In genomic region chr5:135175086-135175485, GRCm38 (mm10) we compare ENCODE assay signal across 25 mouse cellular contexts. TPM values are rescaled to one million over a fixed set of nuclear protein-coding genes. Genes with fewer than 3 reads are reported as not detected.
DNase-seq lines count a peak whose midpoint lies in the region; ATAC-seq and TF ChIP-seq lines count a peak whose summit lies in the region.
"Had no signal": no experiment of that assay in that cellular context is flagged by ENCODE, and none has a peak within 500 bp of the region (broad histone marks: within the 10 kb centered on the region; RNA-seq: fewer than 3 reads in every experiment).

No protein-coding gene starts in this region.

- DNase-seq in hindbrain, postnatal 0 days (ENCODE audit: low spot score): no peak
- no peak for DNase-seq in midbrain, postnatal 0 days (ENCODE audit: low spot score)
- DNase-seq in midbrain, embryonic 14.5 days: no peak
- DNase-seq in ES-CJ7 (ENCODE audit: low read depth, low spot score) (peak; percentile 57), ZHBTc4 (ENCODE audit: low read depth, low spot score) (peak; percentile 43)
- no peak for DNase-seq in T-cell, adult 2 months (ENCODE audit: low spot score)
- no peak for DNase-seq in right cerebral cortex, postnatal 14 days
- DNase-seq: adrenal gland, adult 8-10 months; adrenal gland, postnatal 25 days; cerebellum, adult 8-10 months; cerebellum, postnatal 10 days; cerebellum, postnatal 36 days; gastrocnemius, postnatal 25 days; heart, adult 18-20 months had no signal

- ATAC-seq in hindbrain, embryonic 12.5 days (ENCODE audit: low FRiP score): no peak
- ATAC-seq in hindbrain, postnatal 0 days: no peak
- no peak for ATAC-seq in midbrain, postnatal 0 days (ENCODE audit: low FRiP score)
- no peak for ATAC-seq in midbrain, embryonic 14.5 days (ENCODE audit: low FRiP score, low TSS enrichment)
- ATAC-seq: activated CD4-positive, CD25-positive, alpha-beta regulatory T cell, adult 4 months; CD4-positive, CD25-positive, alpha-beta regulatory T cell, adult 4 months; forebrain, embryonic 13.5 days; forebrain, embryonic 16.5 days; hindbrain, embryonic 16.5 days; inflammation-experienced regulatory T-cells, adult 6 months; intestine, embryonic 16.5 days had no signal

- no peak overlapping the region for H3K27ac ChIP-seq in hindbrain, embryonic 12.5 days
- no peak overlapping the region for H3K27ac ChIP-seq in hindbrain, postnatal 0 days
- H3K27ac ChIP-seq in midbrain, postnatal 0 days (ENCODE audit: low read depth, low read length): no peak overlapping the region
- H3K27ac ChIP-seq in midbrain, embryonic 14.5 days (replicated peaks; ENCODE audit: low read depth, low read length): no peak overlapping the region
- H3K27ac ChIP-seq: forebrain, embryonic 10.5 days; forebrain, embryonic 13.5 days; hindbrain, embryonic 13.5 days had no signal

- no peaks in the 10 kb centered on the region for H3K27me3 ChIP-seq in hindbrain, embryonic 12.5 days
- H3K27me3 ChIP-seq in hindbrain, postnatal 0 days (ENCODE audit: insufficient read depth, low read length): no peaks in the 10 kb centered on the region
- no peaks in the 10 kb centered on the region for H3K27me3 ChIP-seq in midbrain, postnatal 0 days (ENCODE audit: insufficient read depth, low read length)
- H3K27me3 ChIP-seq in midbrain, embryonic 14.5 days (ENCODE audit: control insufficient read depth, insufficient read depth, low read length): no peaks in the 10 kb centered on the region
- H3K27me3 ChIP-seq: forebrain, embryonic 13.5 days; hindbrain, embryonic 13.5 days had no signal

- H3K4me1 ChIP-seq in hindbrain, embryonic 12.5 days: peaks cover 3% of the 10 kb centered on the region; the same call in 1 of the 2 replicates
- no peaks in the 10 kb centered on the region for H3K4me1 ChIP-seq in hindbrain, postnatal 0 days (ENCODE audit: insufficient read depth, low read length)
- no peaks in the 10 kb centered on the region for H3K4me1 ChIP-seq in midbrain, postnatal 0 days (ENCODE audit: insufficient read depth, low read length)
- H3K4me1 ChIP-seq in midbrain, embryonic 14.5 days (ENCODE audit: control insufficient read depth, insufficient read depth, low read length): no peaks in the 10 kb centered on the region

- H3K9me3 ChIP-seq in hindbrain, embryonic 12.5 days (replicated peaks): no peaks in the 10 kb centered on the region
- H3K9me3 ChIP-seq in hindbrain, postnatal 0 days (ENCODE audit: low read length): no peaks in the 10 kb centered on the region
- no peaks in the 10 kb centered on the region for H3K9me3 ChIP-seq in midbrain, postnatal 0 days (ENCODE audit: low read length)
- no peaks in the 10 kb centered on the region for H3K9me3 ChIP-seq in midbrain, embryonic 14.5 days (ENCODE audit: control insufficient read depth, low read length)
- H3K9me3 ChIP-seq: forebrain, embryonic 10.5 days; forebrain, embryonic 13.5 days; hindbrain, embryonic 13.5 days had no signal

- peaks cover 80% of the 10 kb centered on the region for H3K36me3 ChIP-seq in hindbrain, embryonic 12.5 days
- H3K36me3 ChIP-seq in hindbrain, postnatal 0 days (ENCODE audit: insufficient read depth, low read length): peaks cover 50% of the 10 kb centered on the region
- peaks cover 49% of the 10 kb centered on the region for H3K36me3 ChIP-seq in midbrain, postnatal 0 days (ENCODE audit: insufficient read depth, low read length)
- peaks cover 77% of the 10 kb centered on the region for H3K36me3 ChIP-seq in midbrain, embryonic 14.5 days (ENCODE audit: control insufficient read depth, insufficient read depth, low read length)

- no peak overlapping the region for H3K4me2 ChIP-seq in hindbrain, embryonic 12.5 days (replicated peaks)
- H3K4me2 ChIP-seq in hindbrain, postnatal 0 days (ENCODE audit: low read depth, low read length): no peak overlapping the region
- H3K4me2 ChIP-seq in midbrain, postnatal 0 days (ENCODE audit: low read depth, low read length, poor library complexity, severe bottlenecking): no peak overlapping the region
- H3K4me2 ChIP-seq in midbrain, embryonic 14.5 days (ENCODE audit: low read length): no peak overlapping the region
- H3K4me2 ChIP-seq: forebrain, embryonic 13.5 days; heart, embryonic 11.5 days; hindbrain, embryonic 13.5 days had no signal

- no peak for TF ChIP-seq CTCF in hindbrain, postnatal 0 days (IDR thresholded peaks at IDR 0.05; ENCODE audit: low read depth)
- TF ChIP-seq CTCF in midbrain, postnatal 0 days (IDR thresholded peaks at IDR 0.05): 0 out of 2 replicates have a peak, but pooled peaks have one; percentile 8

- H3K4me3 ChIP-seq in hindbrain, embryonic 12.5 days: no peak overlapping the region
- no peak overlapping the region for H3K4me3 ChIP-seq in hindbrain, postnatal 0 days (ENCODE audit: low read length)
- H3K4me3 ChIP-seq in midbrain, postnatal 0 days (ENCODE audit: low read depth, low read length): no peak overlapping the region
- H3K4me3 ChIP-seq in midbrain, embryonic 14.5 days (replicated peaks; ENCODE audit: low read depth, low read length): no peak overlapping the region
- H3K4me3 ChIP-seq: forebrain, embryonic 10.5 days; forebrain, embryonic 13.5 days; hindbrain, embryonic 13.5 days had no signal

- peak overlapping the region; percentile 32; the same call in 1 of the 2 replicates for H3K9ac ChIP-seq in hindbrain, embryonic 12.5 days
- H3K9ac ChIP-seq in hindbrain, postnatal 0 days (replicated peaks; ENCODE audit: low read length): no peak overlapping the region
- H3K9ac ChIP-seq in midbrain, postnatal 0 days (replicated peaks; ENCODE audit: low read length, poor library complexity, severe bottlenecking): no peak overlapping the region
- no peak overlapping the region for H3K9ac ChIP-seq in midbrain, embryonic 14.5 days (replicated peaks; ENCODE audit: low read length)
- H3K9ac ChIP-seq: forebrain, embryonic 13.5 days; hindbrain, embryonic 13.5 days had no signal

RNA-seq across cellular contexts. Expression of gene Bcl7b, which starts 7.0 kb away (rescaled TPM):
- 45.1 and 45.9 TPM in 2 replicates for polyA plus RNA-seq in hindbrain, embryonic 12.5 days (2016; fragmentation: Nextera tagmentation; extraction: Ambion mirVana)
- 13.7 and 18.5 TPM in 2 replicates for total RNA-seq in hindbrain, postnatal 0 days (2014; rRNA removed)
- 32.5 and 36.4 TPM in 2 replicates for polyA plus RNA-seq in hindbrain, postnatal 0 days (2015; fragmentation: Nextera tagmentation; extraction: Ambion mirVana)
- 20.0 and 33.2 TPM in 2 replicates for total RNA-seq in midbrain, postnatal 0 days (2014; rRNA removed)
- polyA plus RNA-seq in midbrain, postnatal 0 days (2015; fragmentation: Nextera tagmentation; extraction: Ambion mirVana): 39.2 and 39.7 TPM in 2 replicates
- 38.8 and 43.0 TPM in 2 replicates for polyA plus RNA-seq in midbrain, embryonic 14.5 days (2014; fragmentation: Nextera tagmentation; extraction: Ambion mirVana)

RNA-seq across cellular contexts. Expression of gene Baz1b, which starts 12.0 kb away (rescaled TPM):
- 63.6 and 63.7 TPM in 2 replicates for polyA plus RNA-seq in hindbrain, embryonic 12.5 days (2016; fragmentation: Nextera tagmentation; extraction: Ambion mirVana)
- total RNA-seq in hindbrain, postnatal 0 days (2014; rRNA removed): 35.5 and 42.9 TPM in 2 replicates
- polyA plus RNA-seq in hindbrain, postnatal 0 days (2015; fragmentation: Nextera tagmentation; extraction: Ambion mirVana): 15.8 and 16.7 TPM in 2 replicates
- total RNA-seq in midbrain, postnatal 0 days (2014; rRNA removed): 33.4 and 41.3 TPM in 2 replicates
- polyA plus RNA-seq in midbrain, postnatal 0 days (2015; fragmentation: Nextera tagmentation; extraction: Ambion mirVana): 10.9 and 12.5 TPM in 2 replicates
- 30.1 and 43.9 TPM in 2 replicates for polyA plus RNA-seq in midbrain, embryonic 14.5 days (2014; fragmentation: Nextera tagmentation; extraction: Ambion mirVana)

RNA-seq across cellular contexts. Expression of gene Tbl2, which starts 25.6 kb away (rescaled TPM):
- polyA plus RNA-seq in hindbrain, embryonic 12.5 days (2016; fragmentation: Nextera tagmentation; extraction: Ambion mirVana): 26.9 and 27.2 TPM in 2 replicates
- total RNA-seq in hindbrain, postnatal 0 days (2014; rRNA removed): 36.9 and 43.7 TPM in 2 replicates
- 10.7 and 12.3 TPM in 2 replicates for polyA plus RNA-seq in hindbrain, postnatal 0 days (2015; fragmentation: Nextera tagmentation; extraction: Ambion mirVana)
- 28.6 and 62.9 TPM in 2 replicates for total RNA-seq in midbrain, postnatal 0 days (2014; rRNA removed)
- 8.9 and 10.0 TPM in 2 replicates for polyA plus RNA-seq in midbrain, postnatal 0 days (2015; fragmentation: Nextera tagmentation; extraction: Ambion mirVana)
- polyA plus RNA-seq in midbrain, embryonic 14.5 days (2014; fragmentation: Nextera tagmentation; extraction: Ambion mirVana): 10.7 and 15.3 TPM in 2 replicates

Comparison
In these comparisons a context has a peak if more than half of its experiments do, and no peak if none do; other contexts are left out.
1. DNase-seq: peak in ES-CJ7 (single experiment) and ZHBTc4 (single experiment); none in hindbrain, postnatal 0 days (single experiment), midbrain, postnatal 0 days (single experiment), midbrain, embryonic 14.5 days (single experiment), T-cell, adult 2 months (single experiment) and right cerebral cortex, postnatal 14 days (single experiment).